ENCODE assay signal across 2 mouse cellular contexts in the genomic region with DNA sequence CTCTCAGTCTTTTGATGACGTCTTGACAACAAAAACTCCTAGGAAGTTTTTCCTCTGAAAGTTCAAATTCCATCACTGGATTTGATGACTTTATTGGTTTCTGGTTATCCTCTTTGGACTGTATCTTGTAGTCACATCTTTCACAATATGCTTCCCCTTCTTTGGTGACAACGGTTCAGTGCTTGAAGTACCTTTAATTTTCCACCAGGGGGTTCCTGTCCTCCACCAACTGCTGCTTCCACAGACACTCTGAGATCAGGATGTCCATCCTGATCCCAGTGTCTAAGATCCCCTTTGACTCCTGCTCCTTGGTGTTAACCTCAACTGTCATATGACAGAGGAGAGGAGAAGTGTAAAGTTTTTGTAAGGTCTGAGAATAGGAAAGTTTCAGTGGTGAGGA. TPM values are rescaled to one million over a fixed set of nuclear protein-coding genes. Genes with fewer than 3 reads are reported as not detected.
"Had no signal": no experiment of that assay in that cellular context is flagged by ENCODE, and none has a peak within 500 bp of the region (broad histone marks: within the 10 kb centered on the region; RNA-seq: fewer than 3 reads in every experiment).

No protein-coding gene starts in this region.

RNA-seq across cellular contexts. Expression of a gene that starts 31.0 kb away (rescaled TPM):
- total RNA-seq: neutrophil, adult 5-6 weeks had no signal
- polyA plus RNA-seq: small intestine, adult 2 months had no signal
